Mouse (Mus musculus): ENCODE measurements around the gene Zdhhc14.

- no peak for TF ChIP-seq CTCF (IDR thresholded peaks at IDR 0.05; ENCODE audit: control insufficient read depth, insufficient read depth, insufficient read length)
- no peak for TF ChIP-seq MAX (IDR thresholded peaks at IDR 0.05)
Measured at GRCm38 (mm10) chr17:5582937-5583336, 90.6 kb downstream of the Zdhhc14 start.

Measured in C2C12 (cell line).